Mouse (Mus musculus) liver, embryonic 16.5 days (tissue): ENCODE results near the gene Zfp1. TPM values are rescaled to one million over a fixed set of nuclear protein-coding genes. Genes with fewer than 3 reads are reported as not detected.

Source experiments
- ATAC-seq: fragments of 200-750 bp; cut with Nextera tagmentation; 2 replicates; pipeline ENCODE4 v1.8.0; 2017; ENCODE audit warnings: low read depth, mild to moderate bottlenecking, moderate number of reproducible peaks, moderate library complexity
- H3K27ac ChIP-seq: fragments of 300-500 bp; sonication (generic); 2 replicates; pipeline ENCODE4 v1.5.1; 2014; ENCODE audit warnings: mild to moderate bottlenecking, low read length
- H3K27me3 ChIP-seq: fragments of 300-500 bp; sonication (generic); 2 replicates; pipeline ENCODE4 v1.6.1; 2014; ENCODE audit warnings: low read depth, low read length, mixed read lengths; ENCODE audit not compliant: control insufficient read depth, insufficient read depth
- H3K36me3 ChIP-seq: fragments of 300-500 bp; sonication (generic); 2 replicates; pipeline ENCODE4 v1.6.1; 2014; ENCODE audit warnings: mild to moderate bottlenecking; ENCODE audit not compliant: control insufficient read depth, insufficient read depth
- H3K4me1 ChIP-seq: fragments of 300-500 bp; sonication (generic); 2 replicates; pipeline ENCODE4 v1.6.1; 2014; ENCODE audit warnings: low read depth, low read length, mixed read lengths; ENCODE audit not compliant: control insufficient read depth
- H3K4me2 ChIP-seq: fragments of 300-500 bp; sonication (generic); 2 replicates; pipeline ENCODE4 v1.6.1; 2014; ENCODE audit warnings: low read depth, low read length, mixed read lengths
- H3K4me3 ChIP-seq: fragments of 300-500 bp; sonication (generic); 2 replicates; pipeline ENCODE4 v1.5.1; 2014; ENCODE audit warnings: low read depth, mild to moderate bottlenecking, low read length
- H3K9ac ChIP-seq: fragments of 300-500 bp; sonication (generic); 2 replicates; pipeline ENCODE4 v1.6.1; 2014; ENCODE audit warnings: low read depth, low read length
- H3K9me3 ChIP-seq: fragments of 300-500 bp; sonication (generic); replicated peaks from 2 replicates; pipeline ENCODE4 v1.6.1; 2016; ENCODE audit warnings: low read length; ENCODE audit not compliant: control insufficient read depth
- WGBS: fragments of 180-500 bp; shearing (Covaris S2); extraction: QIAGEN DNeasy Blood & Tissue Kit; methylation state at CpG from one replicate; pipeline ENCODE4 v1.1.7; 2014; ENCODE audit not compliant: insufficient replicate concordance; 5-methylcytosine and 5-hydroxymethylcytosine counted together
- polyA plus RNA-seq: library from polyadenylated mRNA; unstranded; fragments of >200 nt; fragmentation: Nextera tagmentation; extraction: Ambion mirVana; gene quantifications from 2 replicates; pipeline ENCODE4 v1.2.1, GENCODE M21; 2015

Zfp1 gene
- polyA plus RNA-seq, 1 experiment from 2014 or later: 4.0 TPM

GRCm38 (mm10) chr8:111604986-111605385 lies 38.2 kb upstream of the Zfp1 start:
- Histone ChIP-seq H3K9ac (no peak overlapping the region), H3K4me1 (no peaks in the 10 kb centered on the region), H3K4me3 (no peak overlapping the region), H3K4me2 (no peak overlapping the region), H3K27ac (no peak overlapping the region), H3K9me3 (no peaks in the 10 kb centered on the region), H3K36me3 (no peaks in the 10 kb centered on the region), H3K27me3 (no peaks in the 10 kb centered on the region)
- ATAC-seq: no peak
- WGBS: 72% methylated on average over 2 of the region's 2 CpGs

GRCm38 (mm10) chr8:111606961-111607360 lies 36.2 kb upstream of the Zfp1 start:
- WGBS: 76% methylated on average over 9 of the region's 9 CpGs
- no peak overlapping the region for H3K27ac ChIP-seq
- ATAC-seq: no peak

GRCm38 (mm10) chr8:111607414-111607813 lies 35.8 kb upstream of the Zfp1 start:
- 81% methylated on average over 7 of the region's 7 CpGs for WGBS
- Histone ChIP-seq H3K9me3 (no peaks in the 10 kb centered on the region), H3K4me3 (no peak overlapping the region), H3K27ac (no peak overlapping the region), H3K36me3 (no peaks in the 10 kb centered on the region), H3K27me3 (no peaks in the 10 kb centered on the region), H3K4me2 (no peak overlapping the region), H3K9ac (no peak overlapping the region), H3K4me1 (no peaks in the 10 kb centered on the region)
- no peak for ATAC-seq

More at GRCm38 (mm10) chr8:111606961-111607360, 36.2 kb upstream of the Zfp1 start:
- Histone ChIP-seq H3K4me2 (no peak overlapping the region), H3K9me3 (no peaks in the 10 kb centered on the region), H3K4me1 (no peaks in the 10 kb centered on the region), H3K27me3 (no peaks in the 10 kb centered on the region), H3K36me3 (no peaks in the 10 kb centered on the region), H3K9ac (no peak overlapping the region), H3K4me3 (no peak overlapping the region)

- no peaks in the 10 kb centered on the region for H3K36me3 ChIP-seq
- no peak overlapping the region for H3K4me2 ChIP-seq
- H3K4me1 ChIP-seq: no peaks in the 10 kb centered on the region
- H3K9me3 ChIP-seq: no peaks in the 10 kb centered on the region
- no peak overlapping the region for H3K4me3 ChIP-seq
- no peak overlapping the region for H3K27ac ChIP-seq
- WGBS: 65% methylated on average over 5 of the region's 5 CpGs
- ATAC-seq: no peak
- no peak overlapping the region for H3K9ac ChIP-seq
- no peaks in the 10 kb centered on the region for H3K27me3 ChIP-seq
Observed at GRCm38 (mm10) chr8:111613181-111613580, 30.0 kb upstream of the Zfp1 start.

GRCm38 (mm10) chr8:111614786-111615701 lies 28.2 kb upstream of the Zfp1 start:
- Histone ChIP-seq H3K27ac (no peak overlapping the region), H3K27me3 (no peaks in the 10 kb centered on the region), H3K4me3 (no peak overlapping the region), H3K36me3 (no peaks in the 10 kb centered on the region), H3K9ac (no peak overlapping the region), H3K4me1 (no peaks in the 10 kb centered on the region), H3K9me3 (no peaks in the 10 kb centered on the region), H3K4me2 (no peak overlapping the region)
- ATAC-seq: no peak
- 66% methylated on average over 6 of the region's 6 CpGs for WGBS

- no peaks in the 10 kb centered on the region for H3K9me3 ChIP-seq
- ATAC-seq: no peak; the same call in 1 of the 2 replicates
- WGBS: 60% methylated on average over 6 of the region's 6 CpGs
Observed at GRCm38 (mm10) chr8:111617812-111618211, 25.4 kb upstream of the Zfp1 start.

GRCm38 (mm10) chr8:111618273-111618672 lies 24.9 kb upstream of the Zfp1 start:
- Histone ChIP-seq H3K4me2 (no peak overlapping the region), H3K27me3 (no peaks in the 10 kb centered on the region), H3K9me3 (no peaks in the 10 kb centered on the region), H3K4me3 (no peak overlapping the region), H3K9ac (no peak overlapping the region), H3K27ac (no peak overlapping the region), H3K4me1 (no peaks in the 10 kb centered on the region), H3K36me3 (no peaks in the 10 kb centered on the region)
- no peak for ATAC-seq
- WGBS: 80% methylated on average over 4 of the region's 4 CpGs

More at GRCm38 (mm10) chr8:111617812-111618211, 25.4 kb upstream of the Zfp1 start:
- Histone ChIP-seq H3K9ac (no peak overlapping the region), H3K27me3 (no peaks in the 10 kb centered on the region), H3K27ac (no peak overlapping the region), H3K4me3 (no peak overlapping the region), H3K36me3 (no peaks in the 10 kb centered on the region), H3K4me2 (no peak overlapping the region), H3K4me1 (no peaks in the 10 kb centered on the region)

GRCm38 (mm10) chr8:111619936-111620335 lies 23.3 kb upstream of the Zfp1 start:
- ATAC-seq: no peak
- WGBS: 15% methylated on average over 1 of the region's 1 CpGs
- no peak overlapping the region for H3K4me2 ChIP-seq

GRCm38 (mm10) chr8:111622104-111622503 lies 21.1 kb upstream of the Zfp1 start:
- no peaks in the 10 kb centered on the region for H3K27me3 ChIP-seq
- no peak for ATAC-seq
- no peak overlapping the region for H3K27ac ChIP-seq
- no peaks in the 10 kb centered on the region for H3K9me3 ChIP-seq
- no peak overlapping the region for H3K4me2 ChIP-seq
- peaks cover 2% of the 10 kb centered on the region; the same call in 1 of the 2 replicates for H3K4me1 ChIP-seq
- 56% methylated on average over 3 of the region's 3 CpGs for WGBS
- no peaks in the 10 kb centered on the region for H3K36me3 ChIP-seq
- H3K4me3 ChIP-seq: no peak overlapping the region
- no peak overlapping the region for H3K9ac ChIP-seq

More at GRCm38 (mm10) chr8:111619936-111620335, 23.3 kb upstream of the Zfp1 start:
- Histone ChIP-seq H3K27me3 (no peaks in the 10 kb centered on the region), H3K27ac (no peak overlapping the region), H3K36me3 (no peaks in the 10 kb centered on the region), H3K4me1 (peaks cover 2% of the 10 kb centered on the region; the same call in 1 of the 2 replicates), H3K4me3 (no peak overlapping the region), H3K9ac (no peak overlapping the region), H3K9me3 (no peaks in the 10 kb centered on the region)
